Mouse (Mus musculus) ES-Bruce4 (cell line): Measurements from ENCODE around the gene Rundc3a.

Source experiments
- CTCF ChIP-seq: IDR thresholded peaks from one replicate; pipeline ENCODE4 v1.8.1; 2011; ENCODE audit warnings: low read depth, low read length
- EP300 ChIP-seq: IDR thresholded peaks from 2 replicates; pipeline ENCODE4 v1.6.1; 2011; ENCODE audit warnings: low read depth, low read length; ENCODE audit not compliant: insufficient read depth
- POLR2A ChIP-seq: IDR thresholded peaks from one replicate; pipeline ENCODE4 v1.8.1; 2011; ENCODE audit warnings: low read length; ENCODE audit not compliant: insufficient read depth

- TF ChIP-seq CTCF (no peak), POLR2A (no peak), EP300 (no peak)
These were observed 37.7 kb upstream of the Rundc3a start for GRCm38 (mm10) chr11:102355501-102355900.
